ENCODE assay signal across 11 mouse cellular contexts in genomic region chr2:65953726-65954340, GRCm38 (mm10).
DNase-seq lines count a peak whose midpoint lies in the region; ATAC-seq and TF ChIP-seq lines count a peak whose summit lies in the region.
"Had no signal": no experiment of that assay in that cellular context is flagged by ENCODE, and none has a peak within 500 bp of the region (broad histone marks: within the 10 kb centered on the region; RNA-seq: fewer than 3 reads in every experiment).

No protein-coding gene starts in this region.

- peak overlapping the region; percentile 26; the same call in 1 of the 2 replicates for H3K4me2 ChIP-seq in embryonic facial prominence, embryonic 14.5 days (ENCODE audit: low read depth, low read length)
- peak overlapping the region; percentile 42 for H3K4me2 ChIP-seq in heart, postnatal 0 days (ENCODE audit: low read depth, low read length)
- H3K4me2 ChIP-seq in midbrain, postnatal 0 days (ENCODE audit: low read depth, low read length, poor library complexity, severe bottlenecking): peak overlapping the region; percentile 35

- no peak for TF ChIP-seq CTCF in layer of hippocampus, adult 2 months (conservative IDR thresholded peaks at IDR 0.05)
- no peak for TF ChIP-seq CTCF in heart, postnatal 0 days (IDR thresholded peaks at IDR 0.05; ENCODE audit: low read depth)
- TF ChIP-seq CTCF in midbrain, postnatal 0 days (IDR thresholded peaks at IDR 0.05): no peak

- TF ChIP-seq EP300 in heart, postnatal 0 days (IDR thresholded peaks at IDR 0.05; ENCODE audit: low read depth): no peak

- ATAC-seq in embryonic facial prominence, embryonic 14.5 days (ENCODE audit: low read depth): no peak
- ATAC-seq in heart, postnatal 0 days (ENCODE audit: insufficient read depth, low read depth): peak; percentile 44; the same call in 1 of the 2 replicates
- peak; percentile 55; the same call in 1 of the 2 replicates for ATAC-seq in midbrain, postnatal 0 days (ENCODE audit: low FRiP score)
- ATAC-seq in erythroblast, adult 5-6 weeks (replicated peaks; ENCODE audit: low FRiP score, poor library complexity, severe bottlenecking): no peak

- H3K4me1 ChIP-seq in embryonic facial prominence, embryonic 14.5 days (ENCODE audit: control insufficient read depth, insufficient read depth, low read length): 0 out of 2 replicates have a peak, but pooled peaks cover 5% of the 10 kb centered on the region
- H3K4me1 ChIP-seq in heart, postnatal 0 days (ENCODE audit: control insufficient read depth, insufficient read depth): no peaks in the 10 kb centered on the region
- no peaks in the 10 kb centered on the region; the same call in 1 of the 2 replicates for H3K4me1 ChIP-seq in midbrain, postnatal 0 days (ENCODE audit: insufficient read depth, low read length)

- no peaks in the 10 kb centered on the region for H3K36me3 ChIP-seq in embryonic facial prominence, embryonic 14.5 days (ENCODE audit: control insufficient read depth, insufficient read depth, low read length)
- no peaks in the 10 kb centered on the region for H3K36me3 ChIP-seq in heart, postnatal 0 days (replicated peaks; ENCODE audit: control insufficient read depth, insufficient read depth, low read length)
- H3K36me3 ChIP-seq in midbrain, postnatal 0 days (ENCODE audit: insufficient read depth, low read length): no peaks in the 10 kb centered on the region

- H3K9ac ChIP-seq in embryonic facial prominence, embryonic 14.5 days (ENCODE audit: low read depth, low read length): no peak overlapping the region
- no peak overlapping the region for H3K9ac ChIP-seq in heart, postnatal 0 days (replicated peaks; ENCODE audit: low read depth, low read length)
- peak overlapping the region; percentile 42; the same call in 1 of the 2 replicates for H3K9ac ChIP-seq in midbrain, postnatal 0 days (replicated peaks; ENCODE audit: low read length, poor library complexity, severe bottlenecking)

- H3K27me3 ChIP-seq in embryonic facial prominence, embryonic 14.5 days (replicated peaks; ENCODE audit: control insufficient read depth, insufficient read depth, low read length): no peaks in the 10 kb centered on the region
- H3K27me3 ChIP-seq in heart, postnatal 0 days (ENCODE audit: control insufficient read depth, insufficient read depth, low read length): no peaks in the 10 kb centered on the region
- no peaks in the 10 kb centered on the region for H3K27me3 ChIP-seq in midbrain, postnatal 0 days (ENCODE audit: insufficient read depth, low read length)

- DNase-seq in layer of hippocampus, adult 2 months (ENCODE audit: low spot score in 2 of 2): no peak
- no peak for DNase-seq in layer of hippocampus, adult 8-10 months (ENCODE audit: low spot score in 2 of 2)
- no peak for DNase-seq in embryonic facial prominence, embryonic 14.5 days (ENCODE audit: low spot score)
- no peak for DNase-seq in heart, postnatal 0 days (ENCODE audit: low spot score)
- DNase-seq in midbrain, postnatal 0 days (ENCODE audit: low spot score): peak; percentile 17
- no peak for DNase-seq in urinary bladder, adult 2 months (ENCODE audit: low spot score)
- DNase-seq: adrenal gland, postnatal 25 days; cerebellum, adult 11 months; embryo, embryonic 11 days; thymus, postnatal 25 days had no signal

- H3K9me3 ChIP-seq in embryonic facial prominence, embryonic 14.5 days (ENCODE audit: control insufficient read depth, low read length): no peaks in the 10 kb centered on the region
- no peaks in the 10 kb centered on the region for H3K9me3 ChIP-seq in heart, postnatal 0 days (replicated peaks; ENCODE audit: control insufficient read depth, low read length)
- no peaks in the 10 kb centered on the region for H3K9me3 ChIP-seq in midbrain, postnatal 0 days (ENCODE audit: low read length)

- H3K4me3 ChIP-seq in layer of hippocampus, adult 2 months: no peak overlapping the region
- 0 out of 2 replicates have a peak overlapping the region, but pooled peaks have one; percentile 8 for H3K4me3 ChIP-seq in embryonic facial prominence, embryonic 14.5 days (ENCODE audit: low read depth, low read length)
- H3K4me3 ChIP-seq in heart, postnatal 0 days (ENCODE audit: low read depth, low read length): peak overlapping the region; percentile 32
- H3K4me3 ChIP-seq in midbrain, postnatal 0 days (ENCODE audit: low read depth, low read length): no peak overlapping the region

- peak overlapping the region; percentile 74 for H3K27ac ChIP-seq in layer of hippocampus, adult 2 months
- H3K27ac ChIP-seq in embryonic facial prominence, embryonic 14.5 days (replicated peaks; ENCODE audit: low read depth, low read length): no peak overlapping the region
- no peak overlapping the region for H3K27ac ChIP-seq in heart, postnatal 0 days (ENCODE audit: low read depth)
- H3K27ac ChIP-seq in midbrain, postnatal 0 days (ENCODE audit: low read depth, low read length): peak overlapping the region; percentile 69

- WGBS in embryonic facial prominence, embryonic 14.5 days: 59% methylated on average over 17 of the region's 17 CpGs
- WGBS in heart, postnatal 0 days: 35% methylated on average over 17 of the region's 17 CpGs
- 36% methylated on average over 17 of the region's 17 CpGs for WGBS in midbrain, postnatal 0 days

Comparison
In these comparisons a context has a peak if more than half of its experiments do, and no peak if none do; other contexts are left out.
1. H3K27ac ChIP-seq: peak in layer of hippocampus, adult 2 months (single experiment) and midbrain, postnatal 0 days (single experiment); none in embryonic facial prominence, embryonic 14.5 days (single experiment) and heart, postnatal 0 days (single experiment).
2. H3K4me3 ChIP-seq: peak in embryonic facial prominence, embryonic 14.5 days (single experiment) and heart, postnatal 0 days (single experiment); none in layer of hippocampus, adult 2 months (single experiment) and midbrain, postnatal 0 days (single experiment).
3. ATAC-seq: peak in heart, postnatal 0 days (single experiment) and midbrain, postnatal 0 days (single experiment); none in embryonic facial prominence, embryonic 14.5 days (single experiment) and erythroblast, adult 5-6 weeks (single experiment).
4. Peak in every context shown above with its lines, with median percentiles within 50 percentile points of each other: H3K4me2 ChIP-seq.